Mouse (Mus musculus): ENCODE results near the gene Cdca7.

The Cdca7 gene

GRCm38 (mm10) chr2:72491650-72492049 is 15.7 kb downstream of the Cdca7 start:
- in situ Hi-C loops (cut with MboI, MseI), result no loop called here

DNA sequence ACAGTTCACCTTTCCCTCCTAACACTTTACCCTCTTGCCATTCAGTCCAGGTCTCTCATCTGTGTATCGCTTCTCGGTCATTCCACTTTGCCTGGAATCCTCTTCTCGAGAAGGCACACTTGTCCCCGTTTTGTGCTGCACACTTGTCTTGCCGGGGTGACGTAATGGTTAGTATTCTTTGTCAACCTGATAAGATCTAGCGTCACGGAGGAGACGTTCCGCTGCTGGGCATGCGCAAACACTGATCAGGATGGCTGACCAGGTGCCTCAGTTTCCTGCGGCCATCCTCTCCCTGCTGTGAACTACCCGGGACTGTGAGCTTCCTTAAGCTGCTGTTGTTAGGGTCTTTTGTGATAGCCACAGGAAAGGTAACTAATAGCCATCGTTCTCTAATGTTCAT is 17.1 kb downstream of the Cdca7 start:
- in situ Hi-C loops (cut with MboI, MseI), result no loop called here

- in situ Hi-C loops (cut with MboI, MseI), result no loop called here
These were observed 23.2 kb downstream of the Cdca7 start for GRCm38 (mm10) chr2:72499074-72499721.

DNA sequence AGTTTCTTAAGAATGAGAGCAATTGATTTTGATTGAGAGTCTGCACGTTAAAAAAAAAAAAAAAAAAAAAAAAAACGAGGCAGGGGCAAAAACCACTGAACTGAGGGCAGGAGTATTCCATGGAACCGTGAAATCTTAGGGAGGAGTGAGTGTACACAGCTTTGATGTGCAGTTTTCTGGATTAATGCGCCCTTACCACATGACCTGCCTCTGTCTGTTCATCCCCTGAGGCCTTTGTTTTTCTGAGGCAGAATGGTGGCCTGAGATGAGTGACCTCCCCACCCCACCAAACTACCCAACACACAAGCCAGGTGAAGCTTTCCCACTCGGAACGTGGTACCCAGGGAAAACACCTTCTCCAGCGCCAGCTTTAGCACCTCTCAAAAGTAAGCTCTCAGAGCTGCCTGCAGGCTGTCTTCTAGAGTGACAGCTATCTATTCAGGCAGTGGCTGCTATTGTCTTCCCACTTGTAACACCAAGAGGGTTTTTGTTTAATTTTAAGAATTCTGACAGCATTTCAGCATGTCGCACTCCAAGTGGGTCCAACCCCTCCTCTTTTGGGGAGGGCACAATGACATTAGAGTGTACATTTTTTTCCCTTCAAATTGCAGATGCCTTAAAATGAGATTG is 23.9 kb downstream of the Cdca7 start:
- in situ Hi-C loops (cut with MboI, MseI), result no loop called here

DNA sequence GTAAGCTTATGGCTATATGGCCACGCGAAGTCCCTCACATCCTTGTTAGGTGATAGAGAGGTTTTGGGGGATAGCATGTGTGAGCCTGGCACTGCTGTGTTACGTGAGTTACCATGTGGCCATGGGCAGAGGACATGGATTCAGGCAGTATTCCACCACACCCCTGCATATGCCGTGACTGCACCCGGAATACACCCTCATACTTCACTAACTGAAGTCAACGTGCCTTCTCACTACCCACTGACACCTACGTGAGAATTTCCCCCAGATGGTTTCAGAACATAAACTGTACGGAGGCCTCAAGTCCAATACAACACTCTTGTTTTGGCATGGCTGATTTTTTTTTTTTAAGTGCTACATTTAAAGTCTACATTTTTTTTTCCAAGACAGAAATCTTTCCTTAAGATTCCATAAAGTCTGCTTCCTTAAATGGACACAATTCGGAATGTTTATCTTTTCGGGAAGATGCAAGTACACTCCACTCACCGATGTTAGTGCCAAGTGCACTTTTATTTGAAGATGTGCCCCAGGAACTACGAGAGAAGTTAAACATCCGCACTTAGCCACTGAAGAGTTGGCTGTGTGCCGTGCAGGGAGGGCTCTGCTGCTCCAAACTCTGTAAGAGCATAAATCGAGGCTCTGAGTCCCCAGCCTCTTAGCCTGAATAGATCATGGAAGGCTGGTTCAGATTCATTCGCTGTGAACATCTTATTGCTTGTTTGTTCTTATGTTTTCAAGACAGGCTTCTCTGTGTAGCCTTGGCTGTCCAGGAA is 26.3 kb downstream of the Cdca7 start:
- in situ Hi-C loops (cut with MboI, MseI), result no loop called here

GRCm38 (mm10) chr2:72503646-72504045 is 27.7 kb downstream of the Cdca7 start:
- in situ Hi-C loops (cut with MboI, MseI), result no loop called here

DNA sequence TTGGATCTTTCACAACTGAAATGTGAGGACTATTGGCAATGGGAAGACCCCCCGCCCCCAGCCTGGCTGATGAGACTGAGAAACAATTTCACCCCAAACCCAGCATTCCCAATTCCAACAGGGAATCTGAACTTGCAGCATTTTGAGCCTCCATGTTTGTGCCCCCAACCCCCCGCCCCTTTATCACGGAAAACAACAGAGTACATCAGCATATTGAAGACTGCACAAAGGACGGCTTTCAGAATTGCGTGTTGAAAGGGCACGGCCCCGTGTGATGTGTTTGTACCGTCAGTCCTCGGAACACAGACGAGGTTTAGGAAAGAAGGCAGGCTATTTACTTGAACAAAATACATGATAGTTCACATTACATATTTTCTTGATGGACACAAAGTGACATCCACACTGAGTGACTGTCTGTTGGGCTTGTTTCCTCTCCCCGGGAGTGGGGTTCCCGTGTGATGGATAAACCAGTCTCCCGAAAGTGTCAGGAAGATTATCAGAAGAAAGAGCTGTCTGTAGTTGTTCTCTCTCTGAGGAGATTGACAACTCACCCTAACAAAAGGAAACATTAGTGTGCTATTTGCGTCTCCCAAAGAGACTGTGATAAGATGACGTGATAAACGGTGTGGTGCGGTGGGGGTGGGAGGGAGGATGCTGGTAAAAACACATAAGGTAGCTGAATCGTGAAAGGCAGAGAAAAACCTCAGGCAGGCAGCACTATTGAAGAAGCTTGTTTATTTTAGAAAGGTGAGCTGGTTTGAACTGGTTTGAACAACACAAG is 32.1 kb downstream of the Cdca7 start:
- in situ Hi-C loops (cut with MboI, MseI), result no loop called here

- in situ Hi-C loops (cut with MboI, MseI), result no loop called here
These were observed 32.9 kb downstream of the Cdca7 start for GRCm38 (mm10) chr2:72508891-72509290.

DNA sequence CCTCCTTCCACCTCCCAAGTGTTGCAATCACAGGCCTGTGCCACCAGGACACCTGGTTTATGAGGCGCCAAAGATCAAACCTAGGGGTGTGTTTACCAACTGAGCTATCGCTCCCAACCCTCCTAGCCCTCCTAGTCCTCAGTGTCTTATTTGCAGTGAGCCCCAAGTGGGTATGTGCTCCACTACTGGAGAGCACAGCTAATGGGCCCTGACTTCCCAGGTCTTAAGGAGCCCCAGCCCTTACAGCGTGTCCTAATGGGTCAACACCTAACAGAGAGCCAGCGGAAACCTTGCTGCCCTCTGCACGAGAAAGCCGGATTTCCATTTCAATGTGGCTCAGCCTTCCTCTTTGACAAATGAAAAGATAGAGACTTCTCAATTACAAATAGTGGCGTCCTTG is 39.6 kb downstream of the Cdca7 start:
- in situ Hi-C loops (cut with MboI, MseI), result loop anchor here (10.0 kb wide), 1 partner anchor 769 kb away; no protein-coding TSS in a partner anchor

- in situ Hi-C loops (cut with MboI, MseI), result loop anchor here (10.0 kb wide), 1 partner anchor 769 kb away; no protein-coding TSS in a partner anchor
These were observed 40.2 kb downstream of the Cdca7 start for GRCm38 (mm10) chr2:72515971-72516719.

DNA sequence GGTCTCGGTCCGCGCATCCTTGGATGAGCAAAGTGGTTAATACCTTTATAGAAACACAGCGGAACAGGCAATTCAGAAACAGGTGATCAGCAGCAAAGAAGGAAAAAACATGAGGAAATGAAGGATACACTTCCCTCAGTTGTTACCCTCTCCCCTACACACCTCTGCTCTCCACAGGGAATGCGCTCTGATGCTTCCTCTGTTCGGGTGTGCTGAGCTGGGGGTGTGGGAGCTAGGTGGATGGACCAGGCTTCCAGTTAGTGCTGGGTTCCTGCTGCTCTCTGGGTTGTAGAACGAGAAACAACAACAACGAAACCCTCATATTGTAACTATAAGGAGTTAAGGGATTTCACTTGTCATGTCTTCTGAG is 40.7 kb downstream of the Cdca7 start:
- in situ Hi-C loops (cut with MboI, MseI), result loop anchor here (10.0 kb wide), 1 partner anchor 768 kb away; no protein-coding TSS in a partner anchor

DNA sequence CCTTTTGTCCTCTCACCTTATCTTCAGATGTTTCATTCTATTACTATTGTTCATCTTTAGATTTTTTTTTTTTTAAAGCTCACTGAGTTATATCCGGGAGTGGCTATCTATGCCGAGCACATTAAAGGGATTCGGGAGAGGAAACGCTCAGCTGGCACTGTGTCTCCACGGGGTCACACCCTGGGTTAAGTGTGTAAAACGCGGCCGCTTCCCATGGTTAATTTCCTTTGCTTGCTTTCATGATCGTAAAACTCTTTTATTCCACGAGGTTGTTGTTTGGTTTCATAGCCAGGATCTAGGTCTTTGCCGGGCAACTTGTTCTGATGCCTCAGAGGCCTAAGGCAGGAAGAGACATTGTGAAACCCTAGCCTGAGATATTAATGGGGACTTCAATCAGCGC is 48.1 kb downstream of the Cdca7 start:
- in situ Hi-C loops (cut with MboI, MseI), result no loop called here

DNA sequence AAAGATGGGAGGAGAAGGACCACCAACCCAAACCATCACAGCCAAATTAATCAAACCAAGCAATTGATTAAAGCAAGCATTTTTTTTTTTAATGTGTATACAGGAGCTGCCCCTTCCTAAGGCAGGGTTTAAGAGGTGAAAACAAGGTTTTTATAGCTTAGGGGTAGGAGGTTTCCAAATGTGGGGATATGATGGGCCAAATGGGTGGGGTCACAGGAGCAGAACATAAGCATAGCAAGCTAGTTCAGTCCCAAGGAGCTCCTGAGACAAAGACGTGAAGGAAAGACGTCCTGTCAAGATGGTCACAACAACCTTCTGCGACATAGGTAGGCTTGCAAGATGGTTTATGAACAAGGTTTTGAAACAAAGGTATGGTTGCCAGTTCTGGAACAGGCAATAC is 49.6 kb downstream of the Cdca7 start:
- in situ Hi-C loops (cut with MboI, MseI), result no loop called here

DNA sequence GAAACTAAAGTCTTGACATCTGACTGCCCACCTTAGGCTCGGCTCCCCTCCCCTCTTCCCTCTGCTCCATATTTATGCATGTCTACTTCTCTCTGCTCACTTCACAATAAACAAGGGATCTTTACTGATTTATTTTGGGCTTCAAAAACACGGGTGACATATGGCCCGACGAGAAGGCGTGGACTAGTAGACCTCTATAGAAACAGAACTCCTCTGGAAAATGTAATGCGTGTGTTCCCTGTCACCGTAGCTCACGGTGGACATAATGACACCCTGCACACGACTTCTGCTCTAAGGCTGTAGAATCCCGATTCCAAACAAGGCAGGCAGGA is 53.0 kb downstream of the Cdca7 start:
- in situ Hi-C loops (cut with MboI, MseI), result no loop called here

GRCm38 (mm10) chr2:72529358-72530319 is 53.7 kb downstream of the Cdca7 start:
- in situ Hi-C loops (cut with MboI, MseI), result no loop called here

GRCm38 (mm10) chr2:72535889-72536288 is 59.9 kb downstream of the Cdca7 start:
- in situ Hi-C loops (cut with MboI, MseI), result no loop called here
